Mouse (Mus musculus) urinary bladder, postnatal 25 days (tissue): ENCODE measurements around the gene Itga5.

Experiments
- DNase-seq: peaks from one replicate; pipeline ENCODE4 v3.0.0; 2022; ENCODE audit warnings: low spot score

The Itga5 gene

DNA sequence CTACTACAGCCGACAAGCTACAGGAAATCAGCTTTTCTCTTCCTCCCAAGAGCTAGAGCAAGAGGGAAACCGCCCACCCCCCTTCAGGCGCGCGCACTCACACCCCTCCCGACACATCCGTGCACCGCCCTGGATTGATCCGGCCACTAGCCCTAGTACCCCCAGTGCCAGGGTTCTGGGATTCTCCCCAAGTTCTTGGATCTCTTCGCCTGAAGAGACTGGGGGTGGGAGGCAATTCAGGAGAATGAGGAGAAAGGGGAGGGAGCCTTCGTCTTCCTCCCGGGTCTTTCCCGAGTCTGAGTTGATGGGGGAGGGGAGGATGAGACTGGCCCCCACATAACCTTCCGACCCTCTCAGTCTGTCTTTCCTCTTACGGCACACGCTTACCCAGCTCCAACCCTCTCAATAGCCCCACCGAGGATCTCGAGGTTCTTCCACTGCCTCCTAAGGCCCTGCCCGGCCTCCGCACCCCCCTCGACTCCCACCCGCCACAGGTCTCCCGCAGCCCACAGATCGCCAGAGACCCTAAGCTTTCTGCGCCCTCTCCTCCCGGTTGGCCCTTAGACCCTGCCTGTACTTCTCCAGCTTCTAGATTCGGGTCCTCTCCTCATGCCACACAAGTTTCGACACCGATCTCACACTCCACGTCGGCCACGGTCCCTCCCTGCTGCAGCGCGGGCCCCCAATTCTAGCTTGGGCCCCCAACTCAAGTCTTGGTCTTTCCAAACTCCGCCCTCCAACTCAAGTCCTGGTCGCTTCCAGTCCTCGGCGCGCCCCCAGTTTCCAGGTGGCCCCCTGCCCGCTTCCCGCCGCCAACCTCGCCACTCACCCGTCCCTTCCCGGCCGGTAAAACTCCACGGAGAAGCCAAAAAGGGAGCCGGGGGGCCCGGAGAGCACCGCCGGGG, 840 bp downstream of the Itga5 start:
- no peak for DNase-seq

GRCm38 (mm10) chr15:103364761-103365160, 1.8 kb downstream of the Itga5 start:
- no peak for DNase-seq

DNA sequence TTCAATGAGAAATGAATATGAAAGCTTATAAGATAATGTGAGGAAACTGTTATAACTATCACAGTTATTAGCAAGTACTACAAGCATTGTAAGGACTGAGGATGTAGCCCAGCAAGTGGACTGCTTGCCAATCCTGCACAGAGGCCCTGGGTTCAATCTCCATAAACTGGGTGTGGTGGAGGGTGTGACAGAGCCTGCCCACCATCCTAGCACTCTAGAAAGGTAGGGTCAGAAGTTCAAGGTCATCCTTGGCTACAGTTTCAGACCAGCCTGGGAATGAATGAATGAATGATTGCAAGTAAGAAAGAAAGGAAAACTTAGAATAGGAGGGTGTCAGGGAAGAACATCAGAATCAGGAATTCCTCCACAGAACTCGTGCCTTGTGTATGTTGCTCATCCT, 2.8 kb downstream of the Itga5 start:
- no peak for DNase-seq

DNA sequence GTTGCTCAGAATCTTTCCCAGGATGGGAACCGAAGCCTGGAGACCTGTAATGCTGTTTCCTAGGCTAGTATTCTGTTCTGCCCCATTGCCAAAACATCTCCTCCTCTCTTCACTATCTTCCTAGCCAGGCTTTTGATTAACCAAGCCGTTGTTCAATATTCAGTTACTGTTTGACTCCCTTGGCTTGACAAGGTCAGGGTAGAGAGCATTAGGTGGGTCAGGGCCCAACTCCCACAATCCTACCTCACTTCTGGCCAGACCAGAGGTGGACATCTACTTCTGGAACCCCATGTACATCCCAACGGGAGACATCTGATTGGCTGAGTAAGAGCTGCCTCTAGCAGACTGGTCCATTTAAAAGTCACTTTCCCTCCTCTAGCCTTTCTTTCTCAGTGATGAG, 3.6 kb downstream of the Itga5 start:
- DNase-seq, result no peak

DNA sequence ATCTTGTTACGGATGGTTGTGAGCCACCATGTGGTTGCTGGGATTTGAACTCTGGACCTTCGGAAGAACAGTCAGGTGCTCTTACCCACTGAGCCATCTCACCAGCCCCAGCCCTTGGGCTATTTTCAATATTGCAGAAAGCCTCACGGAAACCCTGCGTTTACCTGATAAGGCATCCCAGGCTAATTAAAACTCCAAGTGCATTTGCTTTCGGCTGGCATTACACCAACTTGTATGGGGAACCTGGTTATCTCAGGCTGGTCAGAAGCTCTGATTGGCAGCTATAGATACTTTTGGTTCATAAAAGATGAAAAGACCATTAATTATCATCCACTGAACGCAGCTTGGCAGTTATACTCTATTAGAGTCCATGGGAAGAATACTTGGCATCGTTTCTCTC, 4.2 kb downstream of the Itga5 start:
- DNase-seq, result no peak

- DNase-seq, result no peak
Observed at GRCm38 (mm10) chr15:103361269-103361668, 5.3 kb downstream of the Itga5 start.

DNA sequence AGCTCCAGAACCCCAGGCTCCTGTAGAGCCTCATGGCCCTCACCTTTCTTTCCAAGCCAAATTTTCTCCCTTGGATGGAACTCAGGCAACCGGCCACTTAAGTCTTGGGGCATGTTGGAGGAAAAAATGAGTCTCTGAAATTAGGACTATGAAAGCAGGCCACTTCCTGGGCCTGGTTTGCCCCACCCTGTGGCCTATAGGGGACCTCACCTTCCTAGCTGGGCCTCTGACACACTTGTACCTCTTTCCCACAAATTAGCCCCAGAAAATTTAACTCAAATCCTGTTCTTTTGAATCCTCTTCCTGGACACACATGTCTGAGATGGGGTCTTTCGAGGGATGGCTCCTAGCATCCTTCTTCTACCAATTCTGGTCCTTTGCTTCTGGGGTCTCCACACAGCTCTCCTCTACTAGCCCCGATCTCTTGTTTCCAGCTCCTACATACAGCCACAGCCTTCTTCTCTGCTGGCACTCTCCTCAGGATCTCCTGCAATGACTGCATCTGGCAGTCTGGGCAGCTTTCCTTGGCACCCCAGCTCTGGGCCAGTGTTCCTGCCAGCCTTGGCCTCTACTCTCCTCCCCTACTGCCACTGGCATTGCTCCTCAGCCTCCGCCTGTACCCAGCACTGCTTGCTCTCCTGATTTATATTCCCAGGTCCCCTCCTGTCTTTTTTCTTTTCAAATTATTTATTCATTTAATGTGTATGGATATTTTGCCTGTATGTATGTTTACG, 6.5 kb downstream of the Itga5 start:
- DNase-seq, result no peak

GRCm38 (mm10) chr15:103359122-103359510, 7.4 kb downstream of the Itga5 start:
- no peak for DNase-seq

- DNase-seq, result no peak
Observed at GRCm38 (mm10) chr15:103358278-103359121, 8.1 kb downstream of the Itga5 start.

- no peak for DNase-seq
Observed at GRCm38 (mm10) chr15:103357817-103358216, 8.7 kb downstream of the Itga5 start.

GRCm38 (mm10) chr15:103356130-103356529, 10.4 kb downstream of the Itga5 start:
- DNase-seq, result no peak

DNA sequence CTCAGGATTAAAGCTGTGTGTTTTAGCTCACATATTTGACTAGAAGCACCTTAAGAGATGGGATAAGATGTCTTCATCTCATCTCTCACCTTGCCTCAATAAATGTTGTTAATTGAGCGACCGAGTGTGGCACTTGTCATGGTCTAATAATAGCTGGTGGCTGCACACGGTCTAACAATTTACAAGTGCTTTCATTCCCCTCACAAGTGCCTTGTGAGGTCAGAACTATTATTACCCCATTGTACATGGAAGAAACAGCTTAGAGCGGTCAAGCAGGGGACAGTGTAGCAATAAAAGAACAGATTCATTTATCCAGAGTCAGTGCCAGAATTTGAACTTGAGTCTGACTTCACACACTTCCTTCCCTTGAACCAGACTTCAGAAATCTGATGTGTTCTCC, 11.1 kb downstream of the Itga5 start:
- DNase-seq, result no peak

GRCm38 (mm10) chr15:103354690-103355089, 11.9 kb downstream of the Itga5 start:
- DNase-seq, result no peak

- no peak for DNase-seq
Observed at GRCm38 (mm10) chr15:103353511-103354256, 12.9 kb downstream of the Itga5 start.

DNA sequence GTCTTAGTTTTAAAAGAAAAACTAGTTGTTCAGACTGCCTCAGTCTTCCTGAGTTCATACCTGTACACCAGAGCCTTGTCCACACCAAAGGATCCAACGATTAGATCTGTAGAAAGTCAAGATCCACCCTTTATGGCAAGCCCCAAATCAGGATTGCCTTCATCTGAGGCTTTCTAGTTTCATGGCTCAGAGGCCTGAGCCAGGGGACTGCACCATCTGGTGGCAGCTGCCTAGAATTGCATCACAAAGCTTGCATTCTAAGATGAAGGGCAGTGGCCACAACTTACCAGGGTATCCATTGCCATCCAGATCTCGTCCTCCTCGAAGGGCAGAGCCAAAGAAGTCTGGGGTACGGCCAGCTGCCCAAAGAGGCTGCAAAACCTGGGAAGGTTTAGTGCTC, 13.7 kb downstream of the Itga5 start:
- DNase-seq, result peak; percentile 46

GRCm38 (mm10) chr15:103347275-103347684, 19.3 kb downstream of the Itga5 start:
- DNase-seq, result no peak

GRCm38 (mm10) chr15:103345789-103346188, 20.8 kb downstream of the Itga5 start:
- no peak for DNase-seq

DNA sequence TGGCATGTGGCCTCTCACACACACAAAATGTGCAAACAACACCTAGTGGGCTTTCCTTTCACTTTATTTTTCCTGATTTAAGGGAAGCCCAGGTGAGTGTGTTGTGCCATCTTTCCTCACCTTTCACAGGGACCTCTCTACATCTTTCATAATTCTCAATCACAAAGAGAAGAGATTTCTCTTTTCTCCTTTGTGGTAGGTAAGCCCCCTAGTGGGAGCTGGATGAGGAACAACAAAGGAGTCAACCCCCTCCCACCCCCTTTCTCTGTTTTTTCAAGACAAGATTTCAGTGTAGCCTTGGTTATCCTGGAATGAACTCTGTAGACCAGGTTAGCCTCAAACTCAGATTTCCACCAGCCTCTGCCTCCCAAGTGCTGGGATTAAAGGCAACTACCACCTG, 23.0 kb downstream of the Itga5 start:
- no peak for DNase-seq

DNA sequence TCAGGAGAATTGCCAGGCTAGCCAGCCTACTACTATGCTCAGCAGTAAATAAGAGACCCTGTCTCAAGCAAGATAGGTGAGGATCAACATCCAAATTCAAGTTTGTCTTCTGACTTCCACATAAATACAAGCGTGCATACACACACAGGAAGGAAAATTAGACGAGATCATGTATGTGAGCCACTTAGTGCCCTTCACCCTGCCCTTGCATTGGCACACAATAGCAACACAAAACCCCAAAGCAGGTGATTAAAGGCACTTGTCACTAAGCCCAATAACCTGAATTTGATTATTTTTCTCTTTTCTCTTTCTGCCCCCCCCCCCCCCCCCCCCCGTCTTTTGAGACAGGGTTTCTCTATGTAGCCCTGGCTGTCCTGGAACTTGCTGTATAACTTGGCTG, 23.6 kb downstream of the Itga5 start:
- DNase-seq, result no peak

DNA sequence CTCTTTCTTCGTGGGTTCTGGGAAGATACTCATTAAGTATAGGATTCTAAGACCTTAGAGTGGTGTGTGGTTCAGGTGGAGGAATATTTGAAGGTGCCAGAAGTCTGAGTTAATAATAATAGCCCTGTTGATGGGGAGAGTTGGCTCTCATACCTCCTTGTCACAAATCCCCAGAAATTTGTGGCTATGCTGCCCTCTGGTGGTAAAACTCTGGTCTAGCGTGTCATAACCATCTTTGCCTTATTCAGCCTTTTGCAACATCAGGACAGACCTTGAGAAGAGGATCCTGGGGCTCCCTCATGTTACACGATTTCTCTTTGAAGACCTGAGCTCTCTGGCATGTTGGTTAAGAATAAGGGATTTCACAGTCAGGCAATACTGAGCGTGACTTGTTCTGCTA, 24.1 kb downstream of the Itga5 start:
- DNase-seq, result peak; percentile 60

DNA sequence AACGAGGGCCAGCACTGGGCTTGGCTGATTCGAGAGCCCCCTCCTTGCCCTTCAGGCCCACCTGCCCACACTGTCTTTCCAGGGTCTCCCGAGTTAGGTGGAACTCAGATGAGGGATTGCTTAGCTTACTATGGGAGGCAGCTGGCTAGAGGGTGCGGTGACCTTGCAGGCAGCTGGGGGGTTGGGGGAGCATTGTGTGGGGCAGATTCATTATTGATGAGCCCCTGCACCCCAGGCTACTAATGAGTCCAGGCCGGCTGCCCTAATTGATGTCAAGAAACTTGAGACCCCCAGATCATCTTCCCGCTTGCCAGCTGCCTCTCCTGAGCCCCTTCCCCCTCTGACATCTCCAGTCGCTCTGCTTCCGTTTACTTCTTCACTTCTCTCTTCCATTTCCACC, 25.0 kb downstream of the Itga5 start:
- no peak for DNase-seq

DNA sequence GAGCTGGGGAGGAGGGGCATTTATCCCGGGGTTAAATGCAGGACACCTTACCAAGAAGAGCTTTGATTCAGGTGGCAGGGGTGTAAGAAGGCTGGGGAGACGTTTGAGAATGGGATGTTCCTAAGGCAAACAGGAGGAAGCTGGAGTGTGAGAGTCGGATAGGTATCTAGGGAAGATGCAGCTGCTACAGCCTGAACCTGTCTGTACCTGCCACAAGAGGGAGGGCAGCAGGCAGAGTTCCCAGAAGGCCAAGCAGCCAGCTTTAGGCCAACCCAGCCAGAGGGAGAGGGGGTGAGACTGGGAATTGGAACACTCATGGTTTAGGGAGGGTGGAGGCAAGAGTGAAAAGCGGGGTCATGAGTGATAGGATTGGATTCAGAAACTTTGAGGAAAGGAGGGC, 25.8 kb downstream of the Itga5 start:
- DNase-seq, result no peak
